Mouse (Mus musculus) cerebellum, adult 2 months (tissue): Measurements from ENCODE around the gene Acot4. TPM values are rescaled to one million over a fixed set of nuclear protein-coding genes. Genes with fewer than 3 reads are reported as not detected.
"Not testable (repeated sequence)": the region's sequence is repeated elsewhere in the genome, so short reads cannot be mapped to it uniquely, and the experiment has no call there.

Source experiments
- DNase-seq, 2 experiments: peaks; one replicate each; pipeline ENCODE4 v3.0.0; 2021
- H3K27ac ChIP-seq: fragments of 200-500 bp; 2 replicates; pipeline ENCODE4 v1.5.1; 2012; ENCODE audit warnings: low read length, control low read depth, inconsistent platforms; ENCODE audit not compliant: insufficient read depth
- H3K27me3 ChIP-seq: fragments of 200-500 bp; 2 replicates; pipeline ENCODE4 v1.6.1; 2012; ENCODE audit warnings: inconsistent platforms, mild to moderate bottlenecking, low read length, moderate library complexity; ENCODE audit not compliant: control insufficient read depth, insufficient read depth
- H3K4me1 ChIP-seq: fragments of 200-500 bp; 2 replicates; pipeline ENCODE4 v1.6.1; 2011; ENCODE audit warnings: low read length; ENCODE audit not compliant: control insufficient read depth, insufficient read depth
- H3K4me3 ChIP-seq: fragments of 200-500 bp; replicated peaks from 2 replicates; pipeline ENCODE3; 2011; ENCODE audit warnings: mild to moderate bottlenecking, low read depth, low read length, control low read depth; ENCODE audit not compliant: insufficient read depth
- CTCF ChIP-seq: fragments of 200-500 bp; IDR thresholded peaks from 2 replicates; pipeline ENCODE4 v1.5.1; 2011; ENCODE audit warnings: low read depth, mild to moderate bottlenecking, control low read depth, low read length, moderate library complexity, borderline replicate concordance; ENCODE audit not compliant: insufficient read depth
- POLR2A ChIP-seq: fragments of 200-500 bp; IDR thresholded peaks from 2 replicates; pipeline ENCODE4 v1.6.1; 2011; ENCODE audit warnings: low read length, control low read depth, borderline replicate concordance; ENCODE audit not compliant: insufficient read depth
- WGBS: fragments of 180-500 bp; shearing (Covaris S2); methylation state at CpG from one replicate; pipeline ENCODE4 v1.1.7; 2018; 5-methylcytosine and 5-hydroxymethylcytosine counted together
- polyA plus RNA-seq: library from polyadenylated mRNA; depleted of rRNA; stranded (reverse); fragments of >200 nt; gene quantifications from 2 replicates; pipeline ENCODE4 v1.2.3, GENCODE M21; 2012

The Acot4 gene
- polyA plus RNA-seq, 1 experiment = 0.43 TPM

GRCm38 (mm10) chr12:84008251-84008650 is 29.9 kb upstream of the Acot4 start:
- H3K4me3 ChIP-seq = no peak overlapping the region
- no peak overlapping the region for H3K27ac ChIP-seq
- no peak for DNase-seq
- TF ChIP-seq CTCF (no peak), POLR2A (no peak)
- no peaks in the 10 kb centered on the region for H3K27me3 ChIP-seq
- peaks cover 3% of the 10 kb centered on the region for H3K4me1 ChIP-seq
- 92% methylated on average over 12 of the region's 12 CpGs for WGBS

GRCm38 (mm10) chr12:84008729-84009128 is 29.4 kb upstream of the Acot4 start:
- no peak for DNase-seq
- H3K4me3 ChIP-seq = no peak overlapping the region

GRCm38 (mm10) chr12:84009171-84009965 is 28.8 kb upstream of the Acot4 start, which contains the start of gene Acot1:
TSS of gene Acot1 (plus strand) at chr12:84009490.
- not testable (repeated sequence) for H3K4me1 ChIP-seq, H3K27me3 ChIP-seq, H3K27ac ChIP-seq
- WGBS = 2% methylated on average over 70 of the region's 70 CpGs
- peak within 1 kb of the TSS; percentile 65 for H3K4me3 ChIP-seq
- DNase-seq = peak; percentile 42 to 46

More at GRCm38 (mm10) chr12:84008729-84009128, 29.4 kb upstream of the Acot4 start:
- Histone ChIP-seq H3K4me1 (peaks cover 3% of the 10 kb centered on the region), H3K27ac (no peak overlapping the region), H3K27me3 (no peaks in the 10 kb centered on the region)
- TF ChIP-seq POLR2A = no peak
- no peak for TF ChIP-seq CTCF
- WGBS = 65% methylated on average over 8 of the region's 8 CpGs

- 84% methylated on average over 3 of the region's 3 CpGs for WGBS
- H3K27ac ChIP-seq = no peak overlapping the region
- no peaks in the 10 kb centered on the region for H3K27me3 ChIP-seq
- no peak for TF ChIP-seq CTCF
- no peak for TF ChIP-seq POLR2A
- H3K4me1 ChIP-seq = peaks cover 3% of the 10 kb centered on the region
- H3K4me3 ChIP-seq = no peak overlapping the region
- DNase-seq = no peak
These were observed 28.0 kb upstream of the Acot4 start for GRCm38 (mm10) chr12:84010201-84010600.

GRCm38 (mm10) chr12:84011251-84012040 is 26.7 kb upstream of the Acot4 start:
- H3K27ac ChIP-seq = no peak overlapping the region
- peak; percentile 74 to 84 for DNase-seq
- no peaks in the 10 kb centered on the region for H3K27me3 ChIP-seq
- TF ChIP-seq CTCF (no peak), POLR2A (no peak)
- WGBS = 7% methylated on average over 12 of the region's 12 CpGs
- H3K4me1 ChIP-seq = peaks cover 3% of the 10 kb centered on the region
- H3K4me3 ChIP-seq = peak overlapping the region; percentile 6

- H3K4me1 ChIP-seq = peaks cover 3% of the 10 kb centered on the region
- DNase-seq = no peak
- H3K4me3 ChIP-seq = no peak overlapping the region
- TF ChIP-seq POLR2A (no peak), CTCF (no peak)
- H3K27ac ChIP-seq = no peak overlapping the region
- no peaks in the 10 kb centered on the region for H3K27me3 ChIP-seq
- WGBS = 75% methylated on average over 6 of the region's 6 CpGs
These were observed 25.0 kb upstream of the Acot4 start for GRCm38 (mm10) chr12:84013130-84013529.

- H3K4me3 ChIP-seq = no peak overlapping the region
- peaks cover 3% of the 10 kb centered on the region for H3K4me1 ChIP-seq
- H3K27me3 ChIP-seq = no peaks in the 10 kb centered on the region
- TF ChIP-seq POLR2A = no peak
- no peak for TF ChIP-seq CTCF
- no peak for DNase-seq
- 91% methylated on average over 7 of the region's 7 CpGs for WGBS
- no peak overlapping the region for H3K27ac ChIP-seq
These were observed 24.5 kb upstream of the Acot4 start for GRCm38 (mm10) chr12:84013701-84014100.

GRCm38 (mm10) chr12:84020528-84020927 is 17.7 kb upstream of the Acot4 start:
- not testable (repeated sequence) for H3K4me1 ChIP-seq, H3K4me3 ChIP-seq, H3K27me3 ChIP-seq, DNase-seq, H3K27ac ChIP-seq
- 33% methylated on average over 7 of the region's 7 CpGs for WGBS

- not testable (repeated sequence) for DNase-seq, H3K27me3 ChIP-seq, H3K4me1 ChIP-seq, H3K27ac ChIP-seq, H3K4me3 ChIP-seq
- WGBS = 93% methylated on average over 4 of the region's 4 CpGs
These were observed 15.9 kb upstream of the Acot4 start for GRCm38 (mm10) chr12:84022266-84022665.
